Mouse (Mus musculus) liver, embryonic 11.5 days (tissue): ENCODE results near the gene Gna13. TPM values are rescaled to one million over a fixed set of nuclear protein-coding genes. Genes with fewer than 3 reads are reported as not detected.
A peak's percentile ranks its signal among the peaks of the same experiment; 100 is the strongest.

Experiments used
- ATAC-seq: fragments of 200-750 bp; cut with Nextera tagmentation; replicated peaks from 2 replicates; pipeline ENCODE4 v1.8.0; 2017; ENCODE audit warnings: moderate number of reproducible peaks, mild to moderate bottlenecking, moderate TSS enrichment, moderate library complexity; ENCODE audit not compliant: low FRiP score
- DNase-seq: peaks from one replicate; pipeline ENCODE4 v3.0.0-alpha.2; 2017; ENCODE audit warnings: low spot score
- H3K27ac ChIP-seq: fragments of 300-500 bp; sonication (generic); 2 replicates; pipeline ENCODE4 v1.5.1; 2014; ENCODE audit warnings: mild to moderate bottlenecking, low read depth, low read length, control low read depth
- H3K27me3 ChIP-seq: fragments of 300-500 bp; sonication (generic); replicated peaks from 2 replicates; pipeline ENCODE4 v1.6.1; 2014; ENCODE audit warnings: low read length, mixed read lengths; ENCODE audit not compliant: control insufficient read depth, insufficient read depth
- H3K36me3 ChIP-seq: fragments of 300-500 bp; sonication (generic); 2 replicates; pipeline ENCODE4 v1.6.1; 2014; ENCODE audit warnings: mild to moderate bottlenecking, low read length, moderate library complexity, mixed read lengths; ENCODE audit not compliant: control insufficient read depth, insufficient read depth
- H3K4me1 ChIP-seq: fragments of 300-500 bp; sonication (generic); replicated peaks from 2 replicates; pipeline ENCODE4 v1.6.1; 2014; ENCODE audit warnings: low read length, mixed read lengths; ENCODE audit not compliant: control insufficient read depth, insufficient read depth
- H3K4me2 ChIP-seq: fragments of 300-500 bp; sonication (generic); 2 replicates; pipeline ENCODE4 v1.6.1; 2014; ENCODE audit warnings: mild to moderate bottlenecking, control low read depth, moderate library complexity
- H3K4me3 ChIP-seq: fragments of 300-500 bp; sonication (generic); 2 replicates; pipeline ENCODE4 v1.5.1; 2014; ENCODE audit warnings: low read depth, low read length, control low read depth
- H3K9ac ChIP-seq: fragments of 300-500 bp; sonication (generic); 2 replicates; pipeline ENCODE4 v1.6.1; 2014; ENCODE audit warnings: low read depth, low read length, control low read depth
- H3K9me3 ChIP-seq: fragments of 300-500 bp; sonication (generic); 2 replicates; pipeline ENCODE4 v1.6.1; 2016; ENCODE audit warnings: low read length, inconsistent platforms, mixed read lengths; ENCODE audit not compliant: control insufficient read depth
- WGBS: fragments of 180-500 bp; shearing (Covaris S2); extraction: QIAGEN DNeasy Blood & Tissue Kit; methylation state at CpG from one replicate; pipeline ENCODE4 v1.1.7; 2014; 5-methylcytosine and 5-hydroxymethylcytosine counted together
- polyA plus RNA-seq: library from polyadenylated mRNA; unstranded; fragments of >200 nt; fragmentation: Nextera tagmentation; extraction: Ambion mirVana; gene quantifications from 2 replicates; pipeline ENCODE4 v1.2.1, GENCODE M21; 2014

The Gna13 gene
- polyA plus RNA-seq, result 24.9 and 25.3 TPM in 2 replicates

- H3K27ac ChIP-seq, result peak within 1 kb of the TSS; percentile 96
- ATAC-seq (peak; percentile 89), DNase-seq (peak; percentile 88)
- H3K4me3 ChIP-seq, result peak within 1 kb of the TSS; percentile 86
- WGBS, result under 1% methylated on average over 68 of the region's 89 CpGs
- H3K9ac ChIP-seq, result peak within 1 kb of the TSS; percentile 89
- peaks cover 30% of the 10 kb centered on the region for H3K4me1 ChIP-seq
- peak within 1 kb of the TSS; percentile 86 for H3K4me2 ChIP-seq
- H3K27me3 ChIP-seq, result no peaks in the 10 kb centered on the region
- H3K9me3 ChIP-seq, result no peaks in the 10 kb centered on the region
- peaks cover 6% of the 10 kb centered on the region for H3K36me3 ChIP-seq
Measured at GRCm38 (mm10) chr11:109362463-109363190, at the start of gene Gna13. TSS of gene Gna13 (plus strand) at chr11:109362831.

DNA sequence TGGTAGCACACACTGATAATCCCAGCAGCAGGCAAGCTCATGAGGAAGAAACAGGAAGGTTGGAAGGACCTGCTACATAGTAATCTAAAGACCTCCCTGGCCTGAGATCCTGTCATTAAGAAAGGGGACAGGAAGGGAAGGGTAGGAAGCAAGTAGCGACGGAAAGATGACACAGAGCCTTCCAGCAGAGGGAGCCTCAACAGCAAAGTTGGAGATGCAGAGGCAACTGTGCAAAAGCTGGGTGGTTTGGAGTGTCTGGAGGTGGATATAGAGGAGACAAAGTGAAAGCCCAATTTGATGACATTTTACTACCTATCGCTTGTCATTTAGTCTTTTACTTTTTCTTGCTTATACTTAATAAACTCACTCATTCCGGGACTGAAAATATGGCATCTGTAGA, 45.7 kb upstream of the Gna13 start:
- H3K27ac ChIP-seq, result no peak overlapping the region
- H3K36me3 ChIP-seq, result no peaks in the 10 kb centered on the region
- ATAC-seq (no peak), DNase-seq (no peak)
- no peak overlapping the region for H3K4me3 ChIP-seq
- no peak overlapping the region for H3K4me2 ChIP-seq
- H3K9me3 ChIP-seq, result no peaks in the 10 kb centered on the region
- H3K27me3 ChIP-seq, result peaks cover 4% of the 10 kb centered on the region; the same call in 1 of the 2 replicates
- no peaks in the 10 kb centered on the region for H3K4me1 ChIP-seq
- H3K9ac ChIP-seq, result no peak overlapping the region
- WGBS, result 33% methylated on average over 4 of the region's 4 CpGs

DNA sequence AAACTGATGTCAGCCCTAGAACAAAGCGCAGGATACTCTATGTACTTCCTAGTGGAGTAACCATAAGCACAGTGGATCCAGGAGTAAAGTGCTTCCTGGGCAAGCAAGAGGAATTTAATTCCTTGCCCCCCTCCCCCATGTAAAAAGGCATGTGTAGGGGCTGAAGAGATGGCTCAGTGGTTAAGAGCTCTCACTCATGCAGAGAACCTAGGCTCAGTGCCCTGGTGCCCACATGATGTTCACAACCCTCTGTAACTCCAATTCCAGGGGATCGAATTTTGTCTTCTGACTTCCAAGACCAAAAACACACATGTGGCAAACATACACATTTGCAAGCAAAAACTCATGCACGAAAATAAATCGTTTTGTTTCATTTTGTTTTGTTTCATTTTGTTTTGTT, 43.2 kb upstream of the Gna13 start:
- Histone ChIP-seq H3K4me1 (no peaks in the 10 kb centered on the region), H3K9me3 (no peaks in the 10 kb centered on the region), H3K36me3 (no peaks in the 10 kb centered on the region), H3K4me3 (no peak overlapping the region), H3K9ac (no peak overlapping the region), H3K27me3 (no peaks in the 10 kb centered on the region; the same call in 1 of the 2 replicates), H3K4me2 (no peak overlapping the region), H3K27ac (no peak overlapping the region)
- ATAC-seq, result no peak
- WGBS, result 78% methylated on average over 4 of the region's 4 CpGs
- no peak for DNase-seq

GRCm38 (mm10) chr11:109319946-109320345, 42.7 kb upstream of the Gna13 start:
- 78% methylated on average over 5 of the region's 5 CpGs for WGBS
- H3K4me3 ChIP-seq, result no peak overlapping the region

GRCm38 (mm10) chr11:109320361-109320933, 42.2 kb upstream of the Gna13 start:
- H3K27me3 ChIP-seq, result no peaks in the 10 kb centered on the region; the same call in 1 of the 2 replicates
- no peak for DNase-seq
- no peaks in the 10 kb centered on the region for H3K4me1 ChIP-seq
- no peak overlapping the region for H3K27ac ChIP-seq
- no peak overlapping the region for H3K4me2 ChIP-seq
- WGBS, result 61% methylated on average over 8 of the region's 8 CpGs
- no peaks in the 10 kb centered on the region for H3K36me3 ChIP-seq
- H3K4me3 ChIP-seq, result no peak overlapping the region
- H3K9me3 ChIP-seq, result no peaks in the 10 kb centered on the region
- no peak for ATAC-seq
- H3K9ac ChIP-seq, result no peak overlapping the region

More at GRCm38 (mm10) chr11:109319946-109320345, 42.7 kb upstream of the Gna13 start:
- Histone ChIP-seq H3K4me1 (no peaks in the 10 kb centered on the region), H3K27ac (no peak overlapping the region), H3K27me3 (no peaks in the 10 kb centered on the region; the same call in 1 of the 2 replicates), H3K4me2 (no peak overlapping the region), H3K9me3 (no peaks in the 10 kb centered on the region), H3K36me3 (no peaks in the 10 kb centered on the region), H3K9ac (no peak overlapping the region)
- DNase-seq, result no peak
- no peak for ATAC-seq

GRCm38 (mm10) chr11:109326270-109326669, 36.4 kb upstream of the Gna13 start:
- Histone ChIP-seq H3K4me2 (no peak overlapping the region), H3K36me3 (no peaks in the 10 kb centered on the region), H3K27ac (no peak overlapping the region), H3K9ac (no peak overlapping the region), H3K9me3 (no peaks in the 10 kb centered on the region), H3K4me1 (no peaks in the 10 kb centered on the region), H3K27me3 (no peaks in the 10 kb centered on the region), H3K4me3 (no peak overlapping the region)
- DNase-seq, result no peak
- 68% methylated on average over 13 of the region's 13 CpGs for WGBS
- ATAC-seq, result no peak

DNA sequence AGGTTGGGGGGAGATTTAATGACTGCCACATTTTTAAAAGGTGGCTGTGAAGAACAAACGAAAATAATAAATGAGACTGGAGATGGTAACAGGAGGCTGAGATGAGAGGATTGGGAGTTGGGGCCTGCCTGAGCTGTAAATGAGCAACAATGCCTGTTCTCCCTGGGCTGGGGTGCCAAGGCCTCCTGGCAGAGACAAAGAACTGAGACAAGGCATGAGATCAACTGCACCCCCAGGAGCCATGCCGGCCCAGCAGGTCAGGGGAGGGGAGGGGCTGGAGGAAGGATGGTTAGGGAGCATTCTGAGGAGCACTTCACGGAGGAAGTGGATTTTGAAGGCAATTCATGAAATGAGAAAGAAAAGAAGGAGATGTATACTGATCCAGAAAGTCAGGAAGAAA, 35.2 kb upstream of the Gna13 start:
- no peaks in the 10 kb centered on the region for H3K36me3 ChIP-seq
- 44% methylated on average over 3 of the region's 3 CpGs for WGBS
- no peak overlapping the region for H3K27ac ChIP-seq
- H3K4me1 ChIP-seq, result no peaks in the 10 kb centered on the region; the same call in 1 of the 2 replicates
- H3K9me3 ChIP-seq, result no peaks in the 10 kb centered on the region
- no peak overlapping the region for H3K9ac ChIP-seq
- DNase-seq (no peak), ATAC-seq (no peak)
- no peaks in the 10 kb centered on the region for H3K27me3 ChIP-seq
- no peak overlapping the region for H3K4me2 ChIP-seq
- H3K4me3 ChIP-seq, result no peak overlapping the region

DNA sequence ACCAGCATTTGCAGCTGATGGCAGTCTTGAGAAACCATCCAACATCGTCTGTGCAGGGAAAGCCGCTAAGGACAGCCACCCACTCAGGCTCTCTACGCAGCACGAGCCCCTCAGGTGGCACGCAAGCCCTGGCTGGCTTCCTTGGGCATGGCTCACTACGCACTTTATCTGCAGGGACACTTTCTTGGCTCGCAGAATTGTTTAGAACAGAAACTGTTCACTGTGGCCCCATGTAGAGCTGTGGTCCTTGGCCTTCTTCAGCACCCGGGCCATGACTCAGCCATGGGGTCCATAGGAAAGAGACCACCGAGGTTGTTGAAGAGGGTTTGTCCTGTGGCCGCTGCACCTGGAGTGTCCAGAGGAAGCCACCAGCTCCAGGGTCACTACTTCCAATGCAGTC, 34.7 kb upstream of the Gna13 start:
- no peak for ATAC-seq
- DNase-seq, result no peak
- Histone ChIP-seq H3K4me1 (no peaks in the 10 kb centered on the region; the same call in 1 of the 2 replicates), H3K9ac (no peak overlapping the region), H3K4me3 (no peak overlapping the region), H3K27ac (no peak overlapping the region), H3K36me3 (no peaks in the 10 kb centered on the region), H3K9me3 (no peaks in the 10 kb centered on the region), H3K27me3 (no peaks in the 10 kb centered on the region), H3K4me2 (no peak overlapping the region)
- 83% methylated on average over 10 of the region's 10 CpGs for WGBS

- 66% methylated on average over 4 of the region's 4 CpGs for WGBS
- no peak overlapping the region for H3K9ac ChIP-seq
- ATAC-seq (no peak), DNase-seq (no peak)
- H3K36me3 ChIP-seq, result no peaks in the 10 kb centered on the region
- H3K4me1 ChIP-seq, result no peaks in the 10 kb centered on the region; the same call in 1 of the 2 replicates
- H3K27me3 ChIP-seq, result no peaks in the 10 kb centered on the region
- no peak overlapping the region for H3K27ac ChIP-seq
- H3K4me2 ChIP-seq, result no peak overlapping the region
- H3K9me3 ChIP-seq, result no peaks in the 10 kb centered on the region
- no peak overlapping the region for H3K4me3 ChIP-seq
Measured at GRCm38 (mm10) chr11:109329331-109329730, 33.3 kb upstream of the Gna13 start.
